Mouse (Mus musculus): ENCODE data around the gene Aqp7.

DNA sequence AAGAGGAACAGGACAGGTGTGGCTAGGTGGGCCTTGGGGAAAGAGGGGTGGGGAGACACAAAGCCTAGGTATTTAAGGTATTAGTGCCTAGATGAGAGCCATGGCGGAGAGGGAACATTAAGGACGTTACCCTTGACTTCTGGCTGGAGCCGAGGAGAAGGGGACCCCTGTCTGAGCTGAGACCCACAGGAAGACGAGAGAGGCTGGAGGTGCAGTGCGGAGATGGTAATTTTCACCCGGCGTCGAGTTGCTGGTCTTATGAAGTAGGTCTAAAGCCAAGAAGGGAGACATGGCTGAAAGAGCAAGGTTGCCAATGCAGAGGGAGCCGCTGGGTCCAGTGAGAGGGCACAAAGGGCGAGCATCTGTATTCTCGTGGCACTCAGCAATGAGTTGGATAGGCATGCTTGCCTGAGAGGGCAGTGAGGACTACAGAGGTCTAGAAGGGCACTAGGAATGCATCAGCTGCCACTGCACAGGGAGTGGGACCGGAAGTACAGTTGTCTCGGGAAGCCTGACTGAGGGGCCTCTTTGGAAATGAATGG lies 1.6 kb downstream of the Aqp7 start:
- TF ChIP-seq POLR2A (IDR thresholded peaks at IDR 0.05; ENCODE audit: control insufficient read depth, extremely low read depth, insufficient read depth, low read length, poor library complexity) (no peak), CTCF (IDR thresholded peaks at IDR 0.05; ENCODE audit: borderline replicate concordance, control insufficient read depth, extremely low read depth, insufficient read depth, low read length, poor library complexity) (no peak)

All from thymus, adult 2 months (tissue).